Mouse (Mus musculus) left cerebral cortex, postnatal 10 days (tissue): ENCODE measurements around the gene Slc24a3. TPM values are rescaled to one million over a fixed set of nuclear protein-coding genes. Genes with fewer than 3 reads are reported as not detected.

Source experiments
- DNase-seq, 2 experiments: peaks; one replicate each; pipeline ENCODE4 v3.0.0; 2021 to 2022; ENCODE audit warnings: low spot score in 2 of 2, mixed read lengths in 1 of 2; ENCODE audit errors: extremely low spot score in 1 of 2
- intact Hi-C: fragments of 180-260 bp; cut with DNase I; formaldehyde crosslinking; loops from one replicate; pipeline ENCODE4 v1.15.1; 2025
- total RNA-seq, 2 experiments: library from RNA; stranded (reverse); gene quantifications; 2 replicates each; pipeline ENCODE4 v1.2.3; 2021

Gene Slc24a3
- total RNA-seq, 2 experiments from 2014 or later, result 147 to 153 TPM

GRCm38 (mm10) chr2:145682924-145683323 lies 515.4 kb downstream of the Slc24a3 start:
- intact Hi-C loops, result no loop called here
- no peak for DNase-seq

- intact Hi-C loops, result no loop called here
- DNase-seq, result peak in 1 of 2 experiments; percentile 66
Measured at GRCm38 (mm10) chr2:145683536-145683935, 516.0 kb downstream of the Slc24a3 start.

GRCm38 (mm10) chr2:145684151-145684550 lies 516.6 kb downstream of the Slc24a3 start:
- no peak for DNase-seq
- intact Hi-C loops, result no loop called here

- DNase-seq, result no peak
- intact Hi-C loops, result no loop called here
Measured at GRCm38 (mm10) chr2:145684891-145685290, 517.3 kb downstream of the Slc24a3 start.

GRCm38 (mm10) chr2:145686017-145686416 lies 518.5 kb downstream of the Slc24a3 start:
- DNase-seq, result no peak
- intact Hi-C loops, result no loop called here

GRCm38 (mm10) chr2:145691367-145692009 lies 523.9 kb downstream of the Slc24a3 start:
- intact Hi-C loops, result no loop called here
- DNase-seq, result no peak
